Mouse (Mus musculus) midbrain, embryonic 15.5 days (tissue): ENCODE results near the gene Fgl2. TPM values are rescaled to one million over a fixed set of nuclear protein-coding genes. Genes with fewer than 3 reads are reported as not detected.

Experiments used
- ATAC-seq: fragments of 200-750 bp; cut with Nextera tagmentation; replicated peaks from 2 replicates; pipeline ENCODE4 v1.8.0; 2017; ENCODE audit warnings: moderate TSS enrichment
- H3K27ac ChIP-seq: fragments of 300-500 bp; sonication (generic); 2 replicates; pipeline ENCODE4 v1.5.1; 2015; ENCODE audit warnings: mild to moderate bottlenecking, inconsistent platforms
- H3K27me3 ChIP-seq: fragments of 300-500 bp; sonication (generic); replicated peaks from 2 replicates; pipeline ENCODE4 v1.6.1; 2015; ENCODE audit warnings: inconsistent platforms
- H3K36me3 ChIP-seq: fragments of 300-500 bp; sonication (generic); replicated peaks from 2 replicates; pipeline ENCODE4 v1.6.1; 2015; ENCODE audit warnings: inconsistent platforms
- H3K4me1 ChIP-seq: fragments of 300-500 bp; sonication (generic); 2 replicates; pipeline ENCODE4 v1.6.1; 2015; ENCODE audit warnings: inconsistent platforms
- H3K4me2 ChIP-seq: fragments of 300-500 bp; sonication (generic); 2 replicates; pipeline ENCODE4 v1.6.1; 2015; ENCODE audit warnings: inconsistent platforms, mild to moderate bottlenecking, moderate library complexity
- H3K4me3 ChIP-seq: fragments of 300-500 bp; sonication (generic); 2 replicates; pipeline ENCODE4 v1.5.1; 2015; ENCODE audit warnings: mild to moderate bottlenecking, inconsistent platforms
- H3K9ac ChIP-seq: fragments of 300-500 bp; sonication (generic); 2 replicates; pipeline ENCODE4 v1.6.1; 2015; ENCODE audit warnings: mild to moderate bottlenecking, inconsistent platforms
- H3K9me3 ChIP-seq: fragments of 300-500 bp; sonication (generic); 2 replicates; pipeline ENCODE4 v1.6.1; 2016; ENCODE audit warnings: inconsistent platforms
- WGBS: fragments of 180-500 bp; shearing (Covaris S2); methylation state at CpG from one replicate; pipeline ENCODE4 v1.1.7; 2015; ENCODE audit warnings: mixed read lengths; 5-methylcytosine and 5-hydroxymethylcytosine counted together
- polyA plus RNA-seq: library from polyadenylated mRNA; unstranded; fragments of >200 nt; fragmentation: Nextera tagmentation; extraction: Ambion mirVana; gene quantifications from 2 replicates; pipeline ENCODE4 v1.2.1, GENCODE M21; 2015

The Fgl2 gene
- polyA plus RNA-seq, 1 experiment from 2014 or later = 2.4 TPM

DNA sequence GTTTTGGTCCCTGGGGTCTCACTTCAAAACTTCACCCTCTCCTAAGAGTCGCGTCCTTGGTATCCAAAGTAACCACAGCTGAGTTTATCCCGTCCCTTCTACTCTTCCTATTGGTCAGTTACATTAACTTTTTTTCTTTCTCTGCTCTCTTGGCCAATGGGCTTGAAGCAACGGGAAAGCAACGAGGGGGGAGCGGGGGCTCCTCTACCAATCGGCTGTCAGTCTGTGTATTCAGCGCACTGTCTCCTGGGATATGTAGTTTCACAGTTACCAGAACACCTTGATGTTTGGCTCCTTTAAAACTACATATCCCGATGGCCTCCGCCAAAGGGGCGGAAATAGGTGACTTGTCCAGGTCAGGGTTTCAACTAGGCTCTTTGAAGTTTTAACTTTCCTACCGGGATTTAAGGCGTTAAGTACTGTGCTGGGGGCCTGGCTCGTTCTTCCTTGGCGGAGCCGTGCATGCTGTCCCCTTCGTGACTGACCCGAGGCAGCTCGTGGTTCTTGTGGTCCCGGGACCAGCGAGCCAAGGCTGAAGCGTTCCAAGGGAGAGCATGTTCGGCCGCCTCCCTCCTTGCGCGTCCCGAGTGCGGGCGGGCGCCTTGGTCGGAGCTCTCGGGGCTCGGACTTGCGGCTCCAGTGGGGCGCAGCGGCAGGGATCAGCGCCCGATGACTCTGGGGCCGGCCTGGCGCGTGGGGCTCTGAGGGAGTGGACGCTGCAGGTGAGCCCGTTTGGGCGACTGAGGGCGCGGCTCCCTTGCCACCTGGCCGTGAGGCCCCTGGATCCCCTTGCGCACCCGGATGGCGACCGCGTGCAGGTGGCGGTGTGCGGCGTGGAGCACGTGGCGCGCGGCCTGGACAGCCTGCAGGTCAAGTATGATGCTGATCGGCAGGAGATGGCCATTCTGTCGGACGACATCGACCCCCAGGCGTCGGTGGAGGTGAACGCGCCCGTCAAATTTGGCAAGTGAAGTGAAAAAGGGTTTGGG, 52.5 kb downstream of the Fgl2 start, which contains the start of the genes Ccdc146 and Fam185a:
Ccdc146 (minus strand) TSS at position 64 of the 989 bp plus-strand sequence.
Fam185a (plus strand) TSS at position 345 of the 989 bp plus-strand sequence.
- WGBS = under 1% methylated on average over 68 of the region's 68 CpGs
- Histone ChIP-seq H3K27ac (0 out of 2 replicates have a peak within 1 kb of the TSS, but pooled peaks have one; percentile 19), H3K9me3 (no peaks in the 10 kb centered on the region), H3K4me3 (peak within 1 kb of the TSS; percentile 89), H3K36me3 (no peaks in the 10 kb centered on the region), H3K9ac (peak within 1 kb of the TSS; percentile 66), H3K4me1 (peaks cover 15% of the 10 kb centered on the region), H3K27me3 (no peaks in the 10 kb centered on the region), H3K4me2 (peak within 1 kb of the TSS; percentile 98)
- peak; percentile 100 for ATAC-seq

DNA sequence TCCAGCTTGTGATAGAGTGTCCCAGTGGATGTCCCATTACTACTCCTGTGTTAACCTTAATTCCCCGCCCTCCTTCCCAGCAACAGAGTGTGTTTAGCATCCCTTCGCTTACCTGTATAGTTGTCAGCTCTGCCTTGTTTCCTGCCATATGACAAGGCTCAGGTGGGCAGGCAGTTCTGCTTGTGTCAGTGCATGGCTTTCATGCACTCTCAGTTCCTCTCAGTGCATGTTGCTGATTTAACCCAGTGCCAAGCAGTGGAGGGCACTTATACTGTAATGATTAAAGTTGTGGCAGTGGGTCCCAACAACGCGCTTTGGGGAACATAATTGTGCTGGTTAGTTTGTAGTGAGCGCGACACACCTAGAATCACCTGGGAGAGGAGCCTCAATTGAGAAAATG, 54.2 kb downstream of the Fgl2 start:
- Histone ChIP-seq H3K4me1 (peaks cover 15% of the 10 kb centered on the region), H3K27me3 (no peaks in the 10 kb centered on the region), H3K36me3 (no peaks in the 10 kb centered on the region), H3K9ac (no peak overlapping the region), H3K4me2 (0 out of 2 replicates have a peak overlapping the region, but pooled peaks have one; percentile 98), H3K27ac (no peak overlapping the region), H3K9me3 (no peaks in the 10 kb centered on the region), H3K4me3 (no peak overlapping the region)
- WGBS = 95% methylated on average over 6 of the region's 6 CpGs
- ATAC-seq = no peak

Other genes with a start within 250 kb of the Fgl2 start
- gene Gsap, start 186.4 kb upstream of the Fgl2 start, polyA plus RNA-seq = 8.5 and 10.7 TPM in 2 replicates
- gene Ccdc146, start 52.0 kb downstream of the Fgl2 start, polyA plus RNA-seq = 0.88 and 1.1 TPM in 2 replicates
- gene Fam185a, start 52.3 kb downstream of the Fgl2 start, polyA plus RNA-seq = 7.9 and 8.4 TPM in 2 replicates
- 6.7 and 9.2 TPM in 2 replicates for gene Lrrc17, start 170.9 kb downstream of the Fgl2 start, polyA plus RNA-seq